Mouse (Mus musculus) layer of hippocampus, adult 8-10 months (tissue): ENCODE results near the gene Stra8. TPM values are rescaled to one million over a fixed set of nuclear protein-coding genes. Genes with fewer than 3 reads are reported as not detected.

Experiments used
- DNase-seq, 2 experiments: peaks; one replicate each; pipeline ENCODE4 v3.0.0; 2022; ENCODE audit warnings: low spot score in 2 of 2
- total RNA-seq, 4 experiments: library from RNA; stranded (reverse); gene quantifications; 2 replicates each; pipeline ENCODE4 v1.2.4; 2022

Gene Stra8
- total RNA-seq, 4 experiments from 2014 or later = not detected

DNA sequence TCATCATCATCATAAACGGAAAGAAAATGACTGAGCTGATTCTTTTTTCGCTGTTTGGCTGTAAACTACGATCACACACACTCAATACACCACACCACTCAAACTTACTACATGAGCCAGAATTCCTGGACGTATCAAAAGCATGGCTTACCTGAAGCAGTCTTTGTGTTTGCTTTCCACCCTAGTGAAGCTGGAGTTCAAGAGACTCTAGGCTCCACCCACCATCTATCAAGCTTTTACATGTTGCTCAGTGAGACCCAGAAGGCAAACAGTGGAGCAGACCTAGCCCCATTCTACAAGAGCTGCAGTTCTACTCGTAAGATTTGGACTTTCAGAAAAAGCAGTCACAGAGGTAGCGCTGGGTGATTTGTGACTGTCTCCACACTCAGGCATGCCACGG, 17.4 kb upstream of the Stra8 start:
- no peak for DNase-seq

DNA sequence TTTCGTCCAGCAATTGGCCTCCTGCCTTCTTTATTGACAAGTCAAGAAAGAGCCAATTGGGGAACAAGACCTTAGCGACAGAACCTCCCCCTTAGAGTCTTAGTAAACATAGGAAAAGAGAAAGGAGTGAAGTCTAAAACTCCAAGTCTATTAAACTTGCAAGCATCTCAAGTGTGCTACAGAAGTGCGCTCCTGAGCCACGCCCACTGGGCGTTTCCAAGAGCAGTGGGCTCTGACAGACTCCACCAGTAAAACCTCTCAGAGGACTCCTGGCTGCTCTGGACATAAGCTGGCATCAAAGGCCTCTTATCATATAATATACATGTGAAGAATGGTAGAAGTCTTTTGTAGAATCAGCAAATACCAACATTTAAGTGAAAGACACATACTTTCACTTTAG, 16.5 kb upstream of the Stra8 start:
- no peak for DNase-seq

DNA sequence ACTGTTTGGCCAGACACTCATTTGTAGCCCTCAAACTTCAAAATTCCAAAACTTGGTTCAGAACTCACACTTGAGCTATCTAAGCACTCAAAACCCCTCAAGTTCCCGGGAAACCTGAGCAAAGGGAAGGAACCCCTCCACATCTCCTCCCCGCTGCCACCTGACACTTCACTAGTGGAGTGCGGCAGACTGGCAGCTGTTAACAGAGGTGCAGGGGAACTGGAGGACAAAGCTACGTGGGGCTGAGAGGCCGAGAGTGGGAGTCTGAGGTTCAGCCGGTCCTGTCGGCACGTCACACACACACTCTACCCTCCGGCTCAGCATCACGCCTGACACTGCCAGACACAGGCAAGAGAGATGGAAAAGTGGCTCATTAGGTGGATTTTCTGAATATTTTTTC, 16.1 kb upstream of the Stra8 start:
- no peak for DNase-seq

DNA sequence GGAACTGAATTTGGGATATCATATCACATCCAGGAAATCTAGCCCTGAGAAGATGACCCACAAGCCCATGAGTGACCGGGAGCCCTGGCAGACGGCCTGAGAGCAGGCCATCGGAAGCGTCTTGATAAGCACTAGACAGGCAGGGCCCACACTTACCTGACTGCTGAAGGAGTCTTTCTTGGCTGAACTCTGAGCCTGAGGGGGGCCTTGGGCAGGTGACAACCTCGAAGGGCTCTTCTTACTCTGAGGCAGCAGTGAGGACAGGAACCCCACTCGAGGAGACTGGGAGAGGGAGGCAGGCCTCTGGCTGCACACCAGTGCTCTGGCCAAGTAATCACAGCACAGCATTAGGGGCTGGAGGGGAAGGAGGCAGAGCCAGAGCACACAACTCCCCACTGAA, 15.6 kb upstream of the Stra8 start:
- no peak for DNase-seq

DNA sequence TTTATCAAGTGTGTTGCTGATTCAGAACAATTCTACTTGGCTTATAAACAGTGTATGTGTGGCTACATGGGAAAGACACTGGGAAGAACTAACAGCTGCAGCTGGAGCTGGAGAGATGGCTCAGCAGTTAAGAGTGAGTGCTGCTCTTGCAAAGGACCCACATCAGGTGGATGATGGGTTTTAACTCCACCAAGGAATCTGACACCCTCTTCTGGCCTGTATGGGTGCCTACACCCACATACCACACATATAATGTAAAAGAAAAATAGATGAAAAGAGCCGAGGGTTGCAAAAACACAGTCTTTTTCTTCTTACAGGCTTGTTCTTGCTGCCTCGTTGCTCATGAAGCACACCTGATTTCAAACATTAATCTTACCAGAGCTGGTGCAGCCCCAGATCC, 13.8 kb upstream of the Stra8 start:
- no peak for DNase-seq

DNA sequence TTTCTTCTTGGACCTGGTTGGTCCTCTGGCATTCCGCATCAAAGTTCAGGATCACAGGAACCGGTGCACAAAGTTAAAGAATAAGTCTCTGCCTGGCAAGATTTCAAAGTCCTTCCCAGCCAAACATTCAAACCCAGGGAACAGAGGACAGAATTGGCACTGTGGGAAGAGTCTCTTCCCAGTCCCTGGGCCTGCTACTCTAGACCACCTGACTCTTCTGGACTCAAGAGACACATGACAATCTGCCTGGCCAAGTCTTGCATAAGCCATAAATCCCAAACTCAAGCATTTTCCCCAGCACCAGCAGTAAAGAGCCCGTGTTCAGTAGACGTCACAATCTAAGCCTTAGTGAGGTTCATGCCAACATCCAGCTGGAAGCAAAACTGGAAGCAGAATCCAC, 13.3 kb upstream of the Stra8 start:
- DNase-seq = no peak

DNA sequence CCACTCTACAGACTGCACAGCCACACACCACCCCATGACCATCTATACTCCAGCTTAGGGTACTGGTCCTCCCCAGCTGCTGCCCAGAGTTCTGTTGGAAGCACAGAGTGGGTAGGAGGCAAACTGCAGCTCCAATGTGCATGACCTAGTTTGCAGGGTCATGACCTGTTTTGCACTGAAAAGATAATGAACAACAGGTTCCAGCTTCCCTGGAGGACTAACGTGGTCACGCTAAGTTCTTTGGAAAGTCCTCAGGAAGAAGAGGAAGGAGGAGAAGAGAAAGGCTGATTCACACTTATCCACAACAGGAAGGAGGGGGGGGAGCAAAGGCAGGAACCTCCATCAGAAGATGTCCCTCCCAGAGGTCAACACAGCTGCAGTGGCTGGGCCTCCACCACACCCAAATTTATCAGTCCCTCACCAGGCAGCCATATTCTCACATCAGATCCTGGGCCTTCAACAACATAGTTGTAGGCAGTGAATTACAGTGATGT, 12.8 kb upstream of the Stra8 start:
- DNase-seq = no peak

DNA sequence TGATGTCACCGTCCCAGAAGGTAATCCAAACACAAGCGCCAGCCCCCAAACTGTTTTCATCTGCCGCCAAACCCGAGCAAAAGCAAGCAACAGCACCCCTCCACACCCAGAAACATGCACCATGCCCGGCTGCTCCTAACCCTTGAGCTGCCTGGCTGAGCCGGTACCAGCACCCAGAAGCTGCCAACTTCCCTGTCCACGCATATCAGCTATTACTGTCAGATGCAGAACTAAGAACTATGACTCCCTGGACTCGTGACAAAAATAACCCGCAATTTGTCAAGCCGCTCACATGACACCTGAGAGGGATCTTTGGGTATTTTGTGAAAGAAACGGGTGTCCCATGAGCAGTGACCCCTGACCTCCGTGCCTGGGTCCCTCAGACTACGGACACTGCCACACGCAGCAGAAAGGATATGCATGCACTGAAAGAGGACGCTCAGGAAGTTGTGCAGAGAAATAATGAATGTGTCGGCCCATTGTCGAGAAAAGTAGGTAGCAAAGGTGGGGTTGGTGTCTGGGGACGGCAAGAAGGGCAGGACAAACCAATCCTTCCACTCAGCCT, 12.2 kb upstream of the Stra8 start:
- DNase-seq = no peak

DNA sequence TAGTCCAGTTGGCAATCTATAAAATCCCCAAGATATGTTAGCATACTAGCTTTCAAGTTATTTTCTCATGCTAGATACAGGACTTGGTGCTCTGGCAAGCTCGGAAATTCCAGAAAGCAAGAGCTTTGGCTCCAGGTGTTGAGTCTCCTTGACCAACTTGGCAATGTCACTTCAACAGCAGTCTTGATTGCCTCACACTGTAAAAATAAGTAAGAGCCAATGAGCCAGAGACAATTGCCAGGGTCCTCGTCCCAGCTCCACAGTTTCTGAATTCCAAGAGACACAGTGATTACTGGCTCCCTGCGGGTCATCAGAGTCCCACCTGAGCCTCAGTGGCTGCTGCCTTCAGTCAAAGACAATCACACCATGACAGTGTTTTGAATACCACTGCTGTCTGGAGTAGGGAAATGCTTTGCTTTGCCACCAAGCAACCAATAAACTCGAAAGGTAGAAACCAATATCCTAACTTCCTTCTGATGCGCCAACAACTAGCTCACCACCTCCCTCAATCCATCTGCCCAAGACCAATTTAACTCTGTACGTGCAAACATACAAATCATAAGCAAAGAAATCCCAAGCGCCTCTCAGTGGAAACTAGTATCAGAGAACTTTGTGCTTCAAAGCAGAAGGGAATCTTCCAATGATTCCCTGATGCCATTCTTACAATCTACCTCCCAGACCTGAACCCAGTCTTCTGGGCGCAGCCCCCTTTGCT, 10.2 kb upstream of the Stra8 start:
- DNase-seq = no peak

DNA sequence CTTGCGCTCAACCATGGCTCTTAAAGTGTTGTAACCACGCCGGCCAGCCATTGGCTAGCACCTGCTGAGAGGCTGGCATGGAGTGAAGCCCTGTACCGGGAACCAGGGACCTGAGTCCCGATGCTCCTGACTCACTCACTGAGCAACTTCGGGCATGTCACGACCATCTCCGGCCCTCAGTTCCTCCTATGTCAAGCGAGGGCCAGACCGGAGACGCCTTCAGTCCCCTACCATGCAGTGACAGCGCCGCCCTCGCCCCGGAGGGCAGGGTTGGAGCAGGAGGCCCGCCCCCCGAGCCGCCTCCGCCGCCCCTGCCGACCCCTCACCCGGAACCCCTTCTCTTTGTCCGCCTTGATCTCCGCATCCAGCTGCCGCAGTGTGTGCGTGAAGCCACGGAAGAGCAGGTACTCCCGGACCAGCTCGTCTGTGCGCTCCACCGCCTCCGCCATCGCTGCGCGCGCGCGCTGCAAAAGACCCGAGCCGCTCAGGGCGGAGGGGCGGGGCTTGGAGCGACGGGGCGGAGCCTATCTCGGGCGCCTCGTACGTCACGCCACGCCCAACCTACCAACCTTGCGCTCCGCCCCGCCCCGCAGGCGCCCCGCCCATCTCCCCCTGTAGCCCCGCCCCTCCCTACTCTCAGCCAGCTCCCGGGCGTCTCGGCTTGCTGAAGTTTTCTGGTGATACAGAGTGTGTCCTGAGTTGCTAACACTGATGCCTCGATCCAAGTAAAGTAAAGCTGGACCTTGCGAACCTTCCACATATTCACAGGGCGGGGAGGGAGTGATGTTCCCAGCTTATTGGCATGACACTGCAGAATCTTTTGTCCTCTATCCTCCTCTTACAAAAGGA, 9.4 kb upstream of the Stra8 start, which contains the start of gene Wdr91:
TSS of gene Wdr91 (minus strand) at position 506 of the 849 bp plus-strand sequence.
- DNase-seq = peak; percentile 78 to 91

DNA sequence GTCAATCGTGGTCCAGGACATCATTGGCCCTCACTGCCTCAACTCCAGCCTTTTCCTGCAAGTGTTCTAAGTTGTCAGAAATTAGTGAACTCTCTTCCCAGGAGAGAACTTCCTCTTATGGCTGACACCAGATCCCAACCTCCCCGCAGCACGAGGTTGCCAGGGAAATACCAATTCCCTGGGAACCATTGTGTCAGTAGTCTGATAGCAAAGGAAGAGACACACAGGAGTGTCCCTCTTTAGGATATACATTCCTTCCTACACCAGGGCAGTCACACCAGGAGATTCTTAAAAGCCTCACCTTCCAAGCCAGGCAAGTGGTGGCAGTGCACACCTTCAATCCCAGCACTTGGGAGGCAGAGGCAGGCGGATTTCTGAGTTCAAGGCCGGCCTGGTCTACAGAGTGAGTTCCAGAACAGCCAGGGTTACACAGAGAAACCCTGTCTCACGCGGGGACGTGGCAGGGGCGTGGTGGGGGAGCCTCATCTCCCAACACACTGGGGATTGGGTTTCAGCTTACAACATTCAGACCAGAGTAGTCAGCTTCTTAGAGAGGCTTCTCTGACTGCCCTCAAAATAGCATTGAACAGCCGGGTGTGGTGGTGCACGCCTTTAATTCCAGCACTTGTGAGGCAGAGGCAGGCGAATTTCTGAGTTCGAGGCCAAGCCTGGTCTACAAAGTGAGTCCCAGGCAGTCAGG, 6.5 kb upstream of the Stra8 start:
- DNase-seq = no peak

DNA sequence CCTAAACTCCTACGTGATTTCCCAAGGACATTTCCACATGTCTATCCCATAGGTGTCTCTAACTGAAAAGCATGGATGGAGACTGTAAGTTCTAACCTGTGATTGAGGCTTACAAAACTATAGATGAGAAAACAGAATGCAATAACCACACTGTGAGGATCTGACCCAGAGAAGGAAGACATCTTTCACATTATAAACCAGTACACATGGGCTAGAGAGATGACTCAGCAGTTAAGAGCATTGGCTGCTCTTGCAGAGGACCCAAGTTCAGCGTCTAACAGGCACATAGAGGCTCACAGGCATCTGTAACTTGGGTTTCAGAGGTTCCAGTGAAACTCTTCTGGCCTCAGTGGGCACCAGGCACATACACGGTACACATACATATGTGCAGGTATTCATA, 5.5 kb upstream of the Stra8 start:
- DNase-seq = no peak

DNA sequence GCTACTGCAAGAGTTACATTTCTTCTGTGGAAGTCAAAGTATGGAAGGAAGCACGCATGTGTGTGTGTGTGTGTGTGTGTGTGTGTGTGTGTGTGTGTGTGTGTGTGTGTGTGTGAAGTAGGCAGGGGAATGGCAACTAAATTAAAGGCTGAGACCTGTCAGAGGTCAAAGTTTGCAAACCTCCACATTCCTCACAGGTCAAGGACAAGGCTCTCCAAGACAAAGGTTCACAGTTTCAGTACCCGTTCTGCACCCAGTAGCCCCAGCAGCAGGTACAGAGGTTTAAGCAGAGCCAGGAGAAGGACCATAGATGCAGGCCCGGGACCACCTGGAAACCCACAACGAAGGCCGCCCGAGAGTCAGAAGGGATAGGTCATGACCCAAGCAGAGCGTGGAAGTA, 817 bp upstream of the Stra8 start:
- DNase-seq = no peak

DNA sequence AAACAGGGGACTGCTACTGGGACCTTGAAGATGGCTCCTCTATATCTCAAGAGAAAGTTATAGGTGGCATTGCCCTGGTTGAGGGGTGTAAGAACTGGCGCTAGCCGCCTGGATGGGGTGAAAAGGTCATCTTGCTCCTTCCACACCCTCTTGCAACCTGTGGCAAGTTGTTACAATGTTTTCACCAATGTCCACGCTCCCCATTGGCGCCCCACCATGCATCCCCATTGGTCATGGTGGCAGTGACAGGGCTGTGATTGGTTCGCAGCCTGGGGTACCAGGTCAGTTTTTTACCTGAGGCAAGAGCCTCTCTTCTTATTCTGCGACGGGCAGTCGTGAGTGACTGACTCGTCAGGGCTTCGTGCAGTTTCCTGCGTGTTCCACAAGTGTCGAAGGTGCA, 668 bp downstream of the Stra8 start:
- no peak for DNase-seq

DNA sequence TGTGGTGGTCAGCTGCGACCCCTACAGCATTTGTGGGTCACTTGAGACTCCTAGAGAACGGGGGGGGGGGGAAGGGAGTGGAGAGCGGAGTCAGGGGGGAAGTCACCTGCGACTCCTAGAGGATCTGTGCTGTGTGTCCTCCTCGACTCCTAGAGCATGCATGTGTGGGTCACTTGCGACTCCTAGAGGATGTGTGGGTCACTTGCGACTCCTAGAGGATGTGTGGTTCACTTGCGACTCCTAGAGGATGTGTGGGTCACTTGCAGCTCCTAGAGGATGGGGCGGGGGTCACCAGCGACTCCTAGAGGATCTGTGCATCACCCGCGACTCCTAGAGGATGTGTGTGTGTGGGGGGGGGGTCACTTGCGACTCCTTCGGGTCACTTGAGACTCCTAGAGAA, 2.0 kb downstream of the Stra8 start:
- DNase-seq = no peak

DNA sequence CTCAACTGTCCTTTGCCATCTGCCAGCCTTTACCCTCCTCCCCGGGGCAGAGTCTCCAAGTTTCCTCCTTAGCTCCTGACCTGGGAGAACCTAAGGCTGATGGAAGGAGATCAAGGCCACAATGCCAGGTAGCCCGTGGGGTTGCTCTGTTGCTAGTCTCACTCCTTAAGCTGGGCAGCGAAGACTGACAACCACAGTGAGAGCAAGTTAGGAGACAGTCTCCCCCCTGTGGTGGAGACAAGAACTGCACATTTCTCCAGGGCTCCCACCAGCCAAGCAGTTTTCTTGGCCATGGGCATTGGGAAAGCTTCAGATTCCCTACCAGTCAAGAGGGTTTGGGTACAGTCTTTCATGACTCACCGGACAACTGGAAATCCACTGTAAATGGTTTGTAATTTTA, 7.2 kb downstream of the Stra8 start:
- DNase-seq = peak in 1 of 2 experiments; percentile 77

DNA sequence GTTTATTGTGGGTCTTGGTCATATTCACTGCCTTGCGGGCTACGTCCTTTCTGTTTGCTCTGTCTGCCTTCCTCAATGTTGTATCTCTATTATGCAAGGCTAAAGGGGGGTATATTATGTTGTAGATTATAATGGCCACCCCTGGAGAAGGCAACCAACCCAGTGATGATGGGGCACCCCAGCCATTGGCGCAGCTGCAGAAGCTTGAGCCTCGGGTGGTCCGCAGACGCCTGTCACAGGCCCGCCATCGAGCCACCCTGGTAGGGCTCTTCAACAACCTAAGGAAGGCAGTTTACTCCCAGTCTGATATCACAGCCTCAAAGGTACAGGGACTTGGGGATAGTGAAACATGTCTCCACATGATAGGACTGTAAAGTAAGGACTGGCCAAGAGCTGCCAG, 7.6 kb downstream of the Stra8 start:
- no peak for DNase-seq

DNA sequence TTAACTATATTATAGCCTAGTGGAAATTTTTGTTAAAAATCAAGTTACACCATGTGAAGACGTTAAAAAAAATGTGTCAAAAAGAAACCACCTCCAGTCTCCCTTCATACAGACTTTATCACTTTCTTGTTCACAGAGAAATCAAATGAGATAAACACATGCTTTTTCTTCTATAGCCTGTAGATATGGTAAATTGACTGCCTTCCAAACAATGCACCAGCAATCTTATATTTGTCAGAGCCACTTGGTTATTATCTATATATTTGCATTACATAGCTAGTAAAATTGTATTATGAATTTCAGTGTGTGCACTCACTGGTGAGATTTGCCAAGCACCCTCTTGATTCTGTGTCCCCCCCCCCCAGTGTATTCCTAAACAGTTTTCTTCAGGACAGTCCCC, 12.7 kb downstream of the Stra8 start:
- no peak for DNase-seq

DNA sequence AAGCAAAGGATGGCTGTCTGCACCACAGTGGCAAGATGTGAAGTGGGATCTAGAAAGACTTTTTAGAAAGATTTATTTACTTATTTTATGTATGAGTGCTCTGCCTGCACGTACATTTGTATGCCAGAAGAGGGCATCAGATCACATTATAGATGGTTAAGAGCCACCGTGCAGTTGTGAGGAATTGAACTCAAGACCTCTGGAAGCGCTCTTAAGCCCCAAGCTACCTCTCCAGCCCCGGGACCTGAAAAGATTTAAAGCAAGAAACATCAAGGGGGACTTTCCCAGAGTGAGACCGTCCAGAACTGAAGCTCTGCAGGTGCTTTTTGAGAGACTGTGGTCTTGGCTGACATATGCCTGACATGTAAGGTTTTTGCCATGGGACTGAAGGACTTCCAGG, 16.8 kb downstream of the Stra8 start:
- no peak for DNase-seq

DNA sequence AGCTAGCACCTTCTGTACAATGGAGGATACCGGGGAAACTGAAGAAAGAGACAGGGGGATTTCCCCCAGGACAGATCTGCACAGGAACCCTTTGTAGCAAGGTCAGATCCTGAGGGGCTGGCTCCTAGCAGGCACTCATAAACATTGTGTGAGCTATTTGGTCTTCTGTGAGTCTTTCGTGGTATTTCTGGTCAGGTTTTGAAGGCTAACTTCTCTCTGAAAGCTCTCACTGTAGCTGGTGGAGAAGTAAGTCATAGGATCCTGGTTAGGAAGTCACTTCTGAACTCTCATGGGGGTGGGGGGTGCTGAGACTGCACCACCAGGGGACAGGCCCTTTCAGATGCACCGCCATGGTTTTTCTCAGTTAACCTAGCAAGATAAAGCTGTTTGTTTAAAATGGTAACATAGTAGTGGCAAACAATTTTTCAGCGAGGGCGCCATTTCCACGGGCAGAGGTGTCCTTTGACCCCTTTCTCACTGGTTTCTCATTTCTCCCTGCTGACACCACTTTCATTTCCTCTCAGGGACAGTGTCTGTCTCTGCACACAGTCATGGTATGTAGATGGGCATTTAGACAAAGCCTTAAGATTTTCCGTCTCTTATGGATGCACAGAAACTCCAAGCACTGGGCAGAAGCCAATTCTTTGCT, 18.4 kb downstream of the Stra8 start:
- no peak for DNase-seq

DNA sequence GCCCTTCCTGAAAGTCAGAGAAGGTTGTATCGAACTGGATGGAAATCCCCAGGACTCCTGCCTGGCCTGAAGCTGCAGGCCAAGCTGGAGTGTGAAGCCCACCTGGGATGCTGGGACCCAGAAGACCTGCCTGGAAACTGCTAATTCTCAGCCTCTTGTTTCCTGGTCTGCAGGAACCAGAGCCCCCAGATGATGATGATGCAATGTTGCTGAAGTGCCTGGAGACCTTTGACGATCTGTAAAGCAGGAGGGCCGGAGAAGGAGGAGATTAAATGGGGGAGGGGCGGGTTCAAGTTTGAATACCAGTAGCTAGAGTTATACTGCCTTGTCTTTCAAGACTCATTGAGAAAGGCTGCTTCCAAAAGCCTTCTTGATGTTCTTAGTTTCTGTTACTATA, 19.0 kb downstream of the Stra8 start:
- DNase-seq = no peak
